Mouse (Mus musculus): Measurements from ENCODE around the gene Leprot.

Leprot gene

DNA sequence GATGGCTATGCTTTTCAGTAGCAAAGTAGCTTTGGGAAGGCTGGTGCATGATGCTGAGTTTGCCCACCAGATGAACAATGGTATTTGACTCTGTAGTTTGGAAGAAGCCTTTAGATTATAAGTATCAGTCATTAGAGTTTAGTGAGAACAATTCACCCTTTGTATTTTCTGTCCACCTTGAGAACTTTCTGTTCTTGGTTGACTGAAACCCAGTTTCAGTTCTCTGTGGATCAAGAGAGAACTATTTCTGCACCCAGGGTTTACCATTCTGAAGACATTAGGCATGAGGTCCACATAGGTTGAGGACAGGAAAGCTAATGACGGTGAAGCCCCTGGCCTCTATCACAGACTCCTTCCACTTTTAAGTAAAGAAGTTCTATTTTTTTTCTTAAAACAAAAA is 10.0 kb upstream of the Leprot start:
- TF ChIP-seq NANOG (IDR thresholded peaks at IDR 0.05; ENCODE audit: borderline replicate concordance, low read length) (no peak), POU5F1 (IDR thresholded peaks at IDR 0.05; ENCODE audit: borderline replicate concordance, low read length) (no peak), CTCF (conservative IDR thresholded peaks at IDR 0.05; ENCODE audit: low read length) (no peak)
- no peaks in the 10 kb centered on the region for H3K4me1 ChIP-seq (replicated peaks; ENCODE audit: low read depth, low read length)
- no peaks in the 10 kb centered on the region for H3K9me3 ChIP-seq (ENCODE audit: low read length)
- H3K36me3 ChIP-seq (ENCODE audit: insufficient read depth, low read length): peaks cover 58% of the 10 kb centered on the region
- no peak overlapping the region for H3K4me3 ChIP-seq (replicated peaks; ENCODE audit: low read length)
- H3K27me3 ChIP-seq (ENCODE audit: insufficient read depth, low read length): no peaks in the 10 kb centered on the region

DNA sequence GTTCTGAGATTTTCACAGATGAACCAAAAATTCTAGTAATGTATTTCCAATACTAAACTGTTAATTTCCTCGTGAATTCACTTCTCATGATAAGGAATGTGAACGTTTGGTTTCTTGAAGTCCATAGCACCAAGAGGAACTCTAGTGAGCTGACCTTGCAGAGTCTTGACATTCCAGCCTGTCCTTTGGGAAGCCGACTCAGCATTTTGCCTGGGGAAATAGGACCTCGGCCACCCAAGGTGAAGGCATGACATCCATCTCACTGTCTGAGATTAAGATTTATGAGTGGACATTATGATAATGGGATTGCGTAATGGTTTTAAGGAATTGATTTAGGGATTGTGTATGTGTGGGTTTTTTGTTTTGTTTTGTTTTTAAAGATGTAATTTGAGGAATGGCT is 6.9 kb upstream of the Leprot start:
- H3K27me3 ChIP-seq (ENCODE audit: insufficient read depth, low read length): no peaks in the 10 kb centered on the region
- H3K36me3 ChIP-seq (ENCODE audit: insufficient read depth, low read length): peaks cover 46% of the 10 kb centered on the region
- TF ChIP-seq NANOG (IDR thresholded peaks at IDR 0.05; ENCODE audit: borderline replicate concordance, low read length) (no peak), CTCF (conservative IDR thresholded peaks at IDR 0.05; ENCODE audit: low read length) (no peak), POU5F1 (IDR thresholded peaks at IDR 0.05; ENCODE audit: borderline replicate concordance, low read length) (no peak)
- 0 out of 2 replicates have a peak, but pooled peaks cover under 1% of the 10 kb centered on the region for H3K4me1 ChIP-seq (replicated peaks; ENCODE audit: low read depth, low read length)
- H3K4me3 ChIP-seq (replicated peaks; ENCODE audit: low read length): no peak overlapping the region
- no peaks in the 10 kb centered on the region for H3K9me3 ChIP-seq (ENCODE audit: low read length)

DNA sequence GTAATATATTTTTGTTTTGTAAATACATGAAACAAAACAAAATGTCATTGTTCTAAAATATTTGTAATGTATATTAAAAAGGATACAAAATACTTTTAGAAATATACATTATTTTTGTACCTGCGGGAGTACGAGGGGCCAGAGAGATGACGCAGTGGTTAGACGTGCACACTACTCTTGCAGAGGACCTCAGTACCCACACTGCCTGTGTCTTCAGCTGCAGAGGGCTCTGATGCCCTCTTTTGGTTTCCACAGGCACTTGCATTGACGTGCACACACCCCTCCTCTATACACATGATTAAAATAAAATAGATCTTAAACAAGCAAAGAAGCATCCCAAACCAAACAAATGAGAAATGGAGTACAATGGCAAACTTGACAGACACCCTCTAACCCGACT is 4.8 kb upstream of the Leprot start:
- Histone ChIP-seq H3K4me3 (replicated peaks; ENCODE audit: low read length) (no peak overlapping the region), H3K36me3 (ENCODE audit: insufficient read depth, low read length) (peaks cover 26% of the 10 kb centered on the region), H3K27me3 (ENCODE audit: insufficient read depth, low read length) (no peaks in the 10 kb centered on the region), H3K4me1 (replicated peaks; ENCODE audit: low read depth, low read length) (peaks cover 12% of the 10 kb centered on the region), H3K9me3 (ENCODE audit: low read length) (no peaks in the 10 kb centered on the region)
- TF ChIP-seq POU5F1 (IDR thresholded peaks at IDR 0.05; ENCODE audit: borderline replicate concordance, low read length) (no peak), CTCF (conservative IDR thresholded peaks at IDR 0.05; ENCODE audit: low read length) (no peak), NANOG (IDR thresholded peaks at IDR 0.05; ENCODE audit: borderline replicate concordance, low read length) (no peak)

DNA sequence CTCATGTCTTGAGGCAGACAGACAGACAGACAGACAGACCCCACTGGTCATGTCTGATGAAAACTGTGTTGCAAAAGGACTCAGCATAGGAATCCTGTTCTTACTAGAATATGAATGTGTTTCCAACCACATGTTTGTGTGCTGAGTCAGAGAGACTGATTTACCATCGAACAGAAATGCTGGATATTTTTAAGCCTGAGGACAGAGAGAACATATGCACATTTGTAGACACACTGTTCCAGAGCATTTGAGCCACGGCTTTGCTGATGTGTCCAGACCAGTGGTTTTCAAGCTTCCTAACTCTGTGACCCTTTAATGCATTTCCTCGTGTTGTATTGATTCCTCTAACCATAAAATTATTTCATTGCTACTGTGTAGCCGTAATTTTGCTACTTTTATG is 4.3 kb upstream of the Leprot start:
- no peak for TF ChIP-seq POU5F1 (IDR thresholded peaks at IDR 0.05; ENCODE audit: borderline replicate concordance, low read length)
- no peak for TF ChIP-seq NANOG (IDR thresholded peaks at IDR 0.05; ENCODE audit: borderline replicate concordance, low read length)
- TF ChIP-seq CTCF (conservative IDR thresholded peaks at IDR 0.05; ENCODE audit: low read length): no peak
- no peaks in the 10 kb centered on the region for H3K9me3 ChIP-seq (ENCODE audit: low read length)
- H3K4me3 ChIP-seq (replicated peaks; ENCODE audit: low read length): no peak overlapping the region
- H3K36me3 ChIP-seq (ENCODE audit: insufficient read depth, low read length): peaks cover 26% of the 10 kb centered on the region
- H3K27me3 ChIP-seq (ENCODE audit: insufficient read depth, low read length): no peaks in the 10 kb centered on the region
- peaks cover 12% of the 10 kb centered on the region for H3K4me1 ChIP-seq (replicated peaks; ENCODE audit: low read depth, low read length)

DNA sequence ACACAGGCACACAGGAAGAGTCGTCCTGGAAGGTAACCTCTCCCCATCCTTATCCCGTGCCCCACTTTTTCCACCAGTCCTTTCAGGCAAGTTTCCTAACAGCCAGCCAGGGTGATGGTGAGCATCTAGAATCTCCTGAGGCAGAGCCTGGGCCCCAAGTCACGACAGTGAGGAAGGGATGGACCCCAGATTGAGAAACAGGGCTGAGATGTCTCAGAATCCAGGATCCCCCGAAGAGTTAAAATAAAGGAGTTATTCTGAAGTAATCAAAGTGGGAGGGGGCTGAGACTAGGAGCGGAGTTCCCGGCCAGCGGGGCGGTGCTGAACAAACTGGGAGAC is 692 bp upstream of the Leprot start:
- no peaks in the 10 kb centered on the region for H3K36me3 ChIP-seq (ENCODE audit: insufficient read depth, low read length)
- H3K4me1 ChIP-seq (replicated peaks; ENCODE audit: low read depth, low read length): peaks cover 33% of the 10 kb centered on the region
- H3K27me3 ChIP-seq (ENCODE audit: insufficient read depth, low read length): no peaks in the 10 kb centered on the region
- TF ChIP-seq POU5F1 (IDR thresholded peaks at IDR 0.05; ENCODE audit: borderline replicate concordance, low read length) (no peak), CTCF (conservative IDR thresholded peaks at IDR 0.05; ENCODE audit: low read length) (no peak), NANOG (IDR thresholded peaks at IDR 0.05; ENCODE audit: borderline replicate concordance, low read length) (no peak)
- H3K4me3 ChIP-seq (replicated peaks; ENCODE audit: low read length): peak overlapping the region; percentile 95
- no peaks in the 10 kb centered on the region for H3K9me3 ChIP-seq (ENCODE audit: low read length)

DNA sequence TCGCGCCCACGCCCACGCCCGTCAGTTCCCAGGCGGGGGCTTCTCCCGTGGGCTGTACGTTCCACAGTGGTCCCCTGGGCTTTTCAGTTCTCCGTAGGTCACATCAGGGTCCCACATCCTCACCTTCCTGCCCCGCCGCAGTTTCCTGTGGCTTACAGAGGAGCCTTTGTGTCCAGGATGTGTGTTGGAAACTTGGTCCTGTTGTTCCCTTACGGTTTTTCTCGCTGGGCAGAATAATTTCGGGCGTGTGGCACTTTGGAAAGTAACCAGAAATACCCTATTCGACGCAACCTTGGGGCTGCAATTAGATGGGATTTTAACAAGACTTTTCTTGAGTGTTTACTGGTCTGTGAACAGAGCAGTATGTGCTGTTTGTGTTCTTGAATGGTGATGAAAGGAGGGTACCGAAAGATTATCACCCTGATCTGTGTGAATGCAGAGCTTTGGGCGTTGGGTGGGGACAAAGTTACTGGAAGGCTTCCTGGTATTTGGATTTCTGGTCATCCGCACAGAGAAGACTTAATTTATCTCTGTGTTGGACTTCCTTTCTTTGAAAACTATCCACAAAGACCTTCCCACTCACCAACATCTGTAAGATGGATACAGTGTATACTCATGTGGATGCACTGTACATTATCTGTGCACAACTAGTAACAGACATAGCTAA is 591 bp downstream of the Leprot start:
- H3K4me3 ChIP-seq (replicated peaks; ENCODE audit: low read length): peak overlapping the region; percentile 95
- peaks cover 7% of the 10 kb centered on the region for H3K36me3 ChIP-seq (ENCODE audit: insufficient read depth, low read length)
- H3K27me3 ChIP-seq (ENCODE audit: insufficient read depth, low read length): no peaks in the 10 kb centered on the region
- TF ChIP-seq POU5F1 (IDR thresholded peaks at IDR 0.05; ENCODE audit: borderline replicate concordance, low read length): no peak
- 0 out of 2 replicates have a peak, but pooled peaks have one; percentile 24 for TF ChIP-seq NANOG (IDR thresholded peaks at IDR 0.05; ENCODE audit: borderline replicate concordance, low read length)
- no peak for TF ChIP-seq CTCF (conservative IDR thresholded peaks at IDR 0.05; ENCODE audit: low read length)
- H3K4me1 ChIP-seq (replicated peaks; ENCODE audit: low read depth, low read length): peaks cover 33% of the 10 kb centered on the region
- no peaks in the 10 kb centered on the region for H3K9me3 ChIP-seq (ENCODE audit: low read length)

GRCm38 (mm10) chr4:101648745-101649144 is 1.2 kb downstream of the Leprot start:
- Histone ChIP-seq H3K4me1 (replicated peaks; ENCODE audit: low read depth, low read length) (peaks cover 33% of the 10 kb centered on the region), H3K36me3 (ENCODE audit: insufficient read depth, low read length) (peaks cover 8% of the 10 kb centered on the region)
- no peak for TF ChIP-seq POU5F1 (IDR thresholded peaks at IDR 0.05; ENCODE audit: borderline replicate concordance, low read length)
- no peak for TF ChIP-seq CTCF (conservative IDR thresholded peaks at IDR 0.05; ENCODE audit: low read length)
- no peak for TF ChIP-seq NANOG (IDR thresholded peaks at IDR 0.05; ENCODE audit: borderline replicate concordance, low read length)

GRCm38 (mm10) chr4:101650961-101651360 is 3.4 kb downstream of the Leprot start:
- Histone ChIP-seq H3K27me3 (ENCODE audit: insufficient read depth, low read length) (no peaks in the 10 kb centered on the region), H3K36me3 (ENCODE audit: insufficient read depth, low read length) (peaks cover 27% of the 10 kb centered on the region), H3K9me3 (ENCODE audit: low read length) (no peaks in the 10 kb centered on the region), H3K4me3 (replicated peaks; ENCODE audit: low read length) (no peak overlapping the region), H3K4me1 (replicated peaks; ENCODE audit: low read depth, low read length) (peaks cover 30% of the 10 kb centered on the region)
- TF ChIP-seq NANOG (IDR thresholded peaks at IDR 0.05; ENCODE audit: borderline replicate concordance, low read length): no peak
- TF ChIP-seq CTCF (conservative IDR thresholded peaks at IDR 0.05; ENCODE audit: low read length): no peak
- TF ChIP-seq POU5F1 (IDR thresholded peaks at IDR 0.05; ENCODE audit: borderline replicate concordance, low read length): no peak

More at GRCm38 (mm10) chr4:101648745-101649144, 1.2 kb downstream of the Leprot start:
- Histone ChIP-seq H3K9me3 (ENCODE audit: low read length) (no peaks in the 10 kb centered on the region), H3K27me3 (ENCODE audit: insufficient read depth, low read length) (no peaks in the 10 kb centered on the region), H3K4me3 (replicated peaks; ENCODE audit: low read length) (peak overlapping the region; percentile 95)

DNA sequence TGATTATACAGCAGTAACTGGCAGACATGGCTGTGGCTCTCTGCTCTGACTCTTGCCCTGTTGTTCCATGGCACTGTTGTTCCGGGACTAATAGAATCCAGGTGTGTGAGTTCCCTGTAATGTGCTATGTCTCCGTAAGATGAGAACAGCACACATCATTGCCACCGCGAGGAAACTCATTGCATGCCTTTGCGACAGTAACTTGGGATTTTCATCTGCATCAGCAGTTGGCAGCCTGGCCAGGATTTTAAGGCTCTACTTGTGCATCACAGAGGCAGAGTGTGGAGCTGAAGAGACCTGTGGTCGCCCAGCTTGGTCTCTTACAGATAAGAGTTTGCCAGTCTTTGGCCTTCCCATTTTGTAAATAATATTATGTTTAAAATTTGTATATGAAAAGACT is 6.7 kb downstream of the Leprot start:
- Histone ChIP-seq H3K4me1 (replicated peaks; ENCODE audit: low read depth, low read length) (peaks cover 29% of the 10 kb centered on the region), H3K4me3 (replicated peaks; ENCODE audit: low read length) (no peak overlapping the region), H3K9me3 (ENCODE audit: low read length) (no peaks in the 10 kb centered on the region), H3K27me3 (ENCODE audit: insufficient read depth, low read length) (no peaks in the 10 kb centered on the region), H3K36me3 (ENCODE audit: insufficient read depth, low read length) (peaks cover 59% of the 10 kb centered on the region)
- TF ChIP-seq NANOG (IDR thresholded peaks at IDR 0.05; ENCODE audit: borderline replicate concordance, low read length): no peak
- no peak for TF ChIP-seq POU5F1 (IDR thresholded peaks at IDR 0.05; ENCODE audit: borderline replicate concordance, low read length)
- no peak for TF ChIP-seq CTCF (conservative IDR thresholded peaks at IDR 0.05; ENCODE audit: low read length)
